Mouse (Mus musculus): ENCODE results near the gene Cers1. TPM values are rescaled to one million over a fixed set of nuclear protein-coding genes. Genes with fewer than 3 reads are reported as not detected.

The Cers1 gene
- total and polyA plus RNA-seq, 2 experiments from 2014 or later = 45.3 to 58.4 TPM

DNA sequence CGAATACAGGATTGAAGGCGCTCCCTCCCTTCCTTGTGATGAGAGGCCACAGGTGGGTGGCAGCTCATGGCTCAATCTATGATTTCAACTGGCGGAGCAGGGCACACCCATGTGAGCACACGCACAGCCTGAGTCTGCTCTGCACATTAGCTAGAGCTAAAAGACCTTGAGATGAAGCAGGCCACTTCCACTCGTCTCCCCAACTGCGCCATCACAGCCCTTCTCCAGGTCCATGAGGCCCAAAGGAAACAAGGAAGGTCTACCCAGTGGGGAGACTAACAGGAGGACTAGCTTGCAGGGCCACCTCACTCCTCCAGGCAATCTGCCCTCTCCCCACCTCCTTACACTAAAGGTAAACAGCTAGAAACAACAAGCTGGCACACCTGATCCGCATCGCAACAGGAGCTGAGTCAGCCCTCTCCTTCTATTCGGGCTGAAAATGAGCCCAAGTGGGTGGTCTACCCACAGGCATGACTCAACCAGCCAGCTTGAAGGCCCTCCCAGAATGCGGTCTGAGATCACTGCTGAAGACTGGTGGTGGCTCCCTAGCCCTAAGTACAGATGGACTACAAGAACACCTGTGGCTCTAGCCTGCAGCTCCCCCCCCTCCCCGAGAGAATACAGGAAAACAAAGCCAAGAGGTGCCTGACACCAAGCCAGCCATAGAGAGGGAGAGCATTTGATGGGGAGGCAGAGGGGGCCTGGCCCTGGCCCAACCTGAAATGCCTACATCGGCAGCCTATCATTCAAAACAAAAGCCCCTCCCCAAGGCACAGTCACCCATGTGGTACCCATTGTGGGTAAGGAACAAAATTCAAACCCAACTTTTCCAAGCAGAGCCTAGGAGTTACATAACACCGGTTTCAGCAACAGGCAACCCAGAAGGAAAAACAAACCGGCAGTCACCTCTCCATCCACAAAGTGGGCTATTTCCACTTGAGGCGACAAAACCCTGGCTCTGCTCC is 35.7 kb downstream of the Cers1 start:
- ATAC-seq (no peak), DNase-seq (no peak)
- TF ChIP-seq CTCF (IDR thresholded peaks at IDR 0.05; ENCODE audit: low read depth) = no peak
- Histone ChIP-seq H3K4me3 (ENCODE audit: low read depth, low read length) (peak overlapping the region; percentile 94), H3K4me2 (ENCODE audit: low read depth) (peak overlapping the region; percentile 96), H3K36me3 (ENCODE audit: insufficient read depth) (peaks cover 2% of the 10 kb centered on the region; the same call in 1 of the 2 replicates), H3K27ac (ENCODE audit: low read depth, low read length) (no peak overlapping the region), H3K27me3 (ENCODE audit: insufficient read depth, low read length) (no peaks in the 10 kb centered on the region), H3K4me1 (ENCODE audit: insufficient read depth) (peaks cover 19% of the 10 kb centered on the region), H3K9me3 (ENCODE audit: low read length) (no peaks in the 10 kb centered on the region), H3K9ac (peak overlapping the region; percentile 91)
- 42% methylated on average over 15 of the region's 15 CpGs for WGBS

GRCm38 (mm10) chr8:70352000-70352384 is 36.4 kb downstream of the Cers1 start:
- no peaks in the 10 kb centered on the region for H3K27me3 ChIP-seq (ENCODE audit: insufficient read depth, low read length)
- no peaks in the 10 kb centered on the region for H3K9me3 ChIP-seq (ENCODE audit: low read length)
- peak overlapping the region; percentile 91 for H3K9ac ChIP-seq
- TF ChIP-seq CTCF (IDR thresholded peaks at IDR 0.05; ENCODE audit: low read depth) = no peak
- WGBS = 24% methylated on average over 3 of the region's 3 CpGs
- peaks cover 19% of the 10 kb centered on the region for H3K4me1 ChIP-seq (ENCODE audit: insufficient read depth)
- peak overlapping the region; percentile 94 for H3K4me3 ChIP-seq (ENCODE audit: low read depth, low read length)
- no peaks in the 10 kb centered on the region; the same call in 1 of the 2 replicates for H3K36me3 ChIP-seq (ENCODE audit: insufficient read depth)
- peak overlapping the region; percentile 96 for H3K4me2 ChIP-seq (ENCODE audit: low read depth)
- ATAC-seq = no peak
- no peak for DNase-seq
- H3K27ac ChIP-seq (ENCODE audit: low read depth, low read length) = no peak overlapping the region

- 5% methylated on average over 56 of the region's 64 CpGs for WGBS
- Histone ChIP-seq H3K27ac (ENCODE audit: low read depth, low read length) (peak overlapping the region; percentile 91), H3K9ac (peak overlapping the region; percentile 91), H3K9me3 (ENCODE audit: low read length) (no peaks in the 10 kb centered on the region), H3K4me2 (ENCODE audit: low read depth) (peak overlapping the region; percentile 96), H3K4me3 (ENCODE audit: low read depth, low read length) (peak overlapping the region; percentile 94), H3K4me1 (ENCODE audit: insufficient read depth) (peaks cover 19% of the 10 kb centered on the region), H3K36me3 (ENCODE audit: insufficient read depth) (no peaks in the 10 kb centered on the region; the same call in 1 of the 2 replicates), H3K27me3 (ENCODE audit: insufficient read depth, low read length) (no peaks in the 10 kb centered on the region)
- peak; percentile 61 for ATAC-seq
- DNase-seq = no peak
- peak; percentile 4; the same call in 1 of the 2 replicates for TF ChIP-seq CTCF (IDR thresholded peaks at IDR 0.05; ENCODE audit: low read depth)
These were observed 37.1 kb downstream of the Cers1 start for GRCm38 (mm10) chr8:70352657-70353151.

- peak within 1 kb of the TSS; percentile 91 for H3K27ac ChIP-seq (ENCODE audit: low read depth, low read length)
- TF ChIP-seq CTCF (IDR thresholded peaks at IDR 0.05; ENCODE audit: low read depth) = no peak
- under 1% methylated on average over 49 of the region's 69 CpGs for WGBS
- DNase-seq (peak; percentile 100), ATAC-seq (peak; percentile 91)
- peaks cover 19% of the 10 kb centered on the region for H3K4me1 ChIP-seq (ENCODE audit: insufficient read depth)
- H3K4me2 ChIP-seq (ENCODE audit: low read depth) = peak within 1 kb of the TSS; percentile 96
- H3K36me3 ChIP-seq (ENCODE audit: insufficient read depth) = no peaks in the 10 kb centered on the region; the same call in 1 of the 2 replicates
- H3K4me3 ChIP-seq (ENCODE audit: low read depth, low read length) = peak within 1 kb of the TSS; percentile 94
- H3K27me3 ChIP-seq (ENCODE audit: insufficient read depth, low read length) = no peaks in the 10 kb centered on the region
- H3K9ac ChIP-seq = peak within 1 kb of the TSS; percentile 91
- no peaks in the 10 kb centered on the region for H3K9me3 ChIP-seq (ENCODE audit: low read length)
These were observed 37.7 kb downstream of the Cers1 start, which contains the start of gene Upf1 for GRCm38 (mm10) chr8:70353194-70353817. Upf1 (minus strand) TSS chr8:70353278.

- H3K36me3 ChIP-seq (ENCODE audit: insufficient read depth) = no peaks in the 10 kb centered on the region
- ATAC-seq = no peak; the same call in 1 of the 2 replicates
- H3K9me3 ChIP-seq (ENCODE audit: low read length) = no peaks in the 10 kb centered on the region
- peaks cover 19% of the 10 kb centered on the region for H3K4me1 ChIP-seq (ENCODE audit: insufficient read depth)
- DNase-seq = no peak
- peak overlapping the region; percentile 86 for H3K27ac ChIP-seq (ENCODE audit: low read depth, low read length)
- peak overlapping the region; percentile 68 for H3K9ac ChIP-seq
- H3K27me3 ChIP-seq (ENCODE audit: insufficient read depth, low read length) = no peaks in the 10 kb centered on the region
- H3K4me3 ChIP-seq (ENCODE audit: low read depth, low read length) = peak overlapping the region; percentile 94
- 52% methylated on average over 4 of the region's 4 CpGs for WGBS
- no peak for TF ChIP-seq CTCF (IDR thresholded peaks at IDR 0.05; ENCODE audit: low read depth)
- peak overlapping the region; percentile 73 for H3K4me2 ChIP-seq (ENCODE audit: low read depth)
These were observed 38.4 kb downstream of the Cers1 start for GRCm38 (mm10) chr8:70354004-70354403.

- Histone ChIP-seq H3K36me3 (ENCODE audit: insufficient read depth) (no peaks in the 10 kb centered on the region), H3K27ac (ENCODE audit: low read depth, low read length) (no peak overlapping the region)
These were observed 40.5 kb downstream of the Cers1 start for GRCm38 (mm10) chr8:70356111-70356510.

More at GRCm38 (mm10) chr8:70356111-70356510, 40.5 kb downstream of the Cers1 start:
- 100% methylated on average over 1 of the region's 1 CpGs for WGBS
- no peak for TF ChIP-seq CTCF (IDR thresholded peaks at IDR 0.05; ENCODE audit: low read depth)
- Histone ChIP-seq H3K4me3 (ENCODE audit: low read depth, low read length) (no peak overlapping the region), H3K4me2 (ENCODE audit: low read depth) (no peak overlapping the region), H3K4me1 (ENCODE audit: insufficient read depth) (peaks cover 12% of the 10 kb centered on the region), H3K9me3 (ENCODE audit: low read length) (no peaks in the 10 kb centered on the region), H3K27me3 (ENCODE audit: insufficient read depth, low read length) (no peaks in the 10 kb centered on the region), H3K9ac (no peak overlapping the region)
- DNase-seq = no peak
- ATAC-seq = no peak
